Mouse (Mus musculus) heart, embryonic 15.5 days (tissue): ENCODE measurements at regions not wholly inside any gene's neighbourhood (a gene's known extent, or its start where the extent isn't known, plus 50 kb on each side); places are given as distances from the start of the nearest gene placed in this dataset.

Experiments
- ATAC-seq: fragments of 200-750 bp; cut with Nextera tagmentation; replicated peaks from 2 replicates; pipeline ENCODE4 v1.8.0; 2017; ENCODE audit warnings: low read depth, moderate TSS enrichment; ENCODE audit not compliant: insufficient number of reproducible peaks, insufficient read depth, low FRiP score
- H3K27ac ChIP-seq: fragments of 300-500 bp; sonication (generic); 2 replicates; pipeline ENCODE4 v1.5.1; 2015; ENCODE audit warnings: mild to moderate bottlenecking, inconsistent platforms
- H3K27me3 ChIP-seq: fragments of 300-500 bp; sonication (generic); 2 replicates; pipeline ENCODE4 v1.6.1; 2015; ENCODE audit warnings: inconsistent platforms
- H3K36me3 ChIP-seq: fragments of 300-500 bp; sonication (generic); 2 replicates; pipeline ENCODE4 v1.6.1; 2015; ENCODE audit warnings: mild to moderate bottlenecking, inconsistent platforms
- H3K4me1 ChIP-seq: fragments of 300-500 bp; sonication (generic); replicated peaks from 2 replicates; pipeline ENCODE4 v1.6.1; 2015; ENCODE audit warnings: inconsistent platforms
- H3K4me2 ChIP-seq: fragments of 300-500 bp; sonication (generic); 2 replicates; pipeline ENCODE4 v1.6.1; 2015; ENCODE audit warnings: inconsistent platforms, mild to moderate bottlenecking, moderate library complexity
- H3K4me3 ChIP-seq: fragments of 300-500 bp; sonication (generic); 2 replicates; pipeline ENCODE4 v1.5.1; 2015; ENCODE audit warnings: mild to moderate bottlenecking, inconsistent platforms
- H3K9ac ChIP-seq: fragments of 300-500 bp; sonication (generic); 2 replicates; pipeline ENCODE4 v1.6.1; 2015; ENCODE audit warnings: mild to moderate bottlenecking, inconsistent platforms
- H3K9me3 ChIP-seq: fragments of 300-500 bp; sonication (generic); replicated peaks from 2 replicates; pipeline ENCODE4 v1.6.1; 2016; ENCODE audit warnings: inconsistent platforms
- WGBS: fragments of 180-500 bp; shearing (Covaris S2); methylation state at CpG from one replicate; pipeline ENCODE4 v1.1.7; 2015; ENCODE audit warnings: mixed read lengths; 5-methylcytosine and 5-hydroxymethylcytosine counted together

DNA sequence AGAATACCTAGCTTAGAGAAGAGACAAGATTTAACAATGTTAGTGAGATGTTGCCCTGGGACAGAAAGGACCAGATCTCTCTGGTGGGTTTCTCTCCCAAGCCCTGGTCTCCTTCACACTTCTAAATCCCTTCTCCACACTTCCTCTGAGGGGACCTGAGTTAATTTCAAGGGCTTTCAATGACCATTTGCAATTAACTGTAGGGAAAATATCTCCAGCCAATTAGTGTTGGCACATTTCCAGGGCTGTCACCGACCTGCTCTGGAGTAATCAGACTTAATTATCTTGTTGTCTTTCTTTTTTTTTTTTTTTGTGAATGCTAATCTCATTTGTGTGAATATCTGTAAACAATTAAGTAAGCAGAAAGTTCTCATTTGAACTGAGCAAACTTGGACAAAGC, 166.3 kb upstream of the Pirt start:
- ATAC-seq: no peak
- Histone ChIP-seq H3K4me1 (no peaks in the 10 kb centered on the region), H3K36me3 (no peaks in the 10 kb centered on the region), H3K9ac (no peak overlapping the region), H3K4me3 (no peak overlapping the region), H3K4me2 (no peak overlapping the region), H3K9me3 (no peaks in the 10 kb centered on the region), H3K27me3 (no peaks in the 10 kb centered on the region), H3K27ac (no peak overlapping the region)
- 52% methylated on average over 1 of the region's 1 CpGs for WGBS

DNA sequence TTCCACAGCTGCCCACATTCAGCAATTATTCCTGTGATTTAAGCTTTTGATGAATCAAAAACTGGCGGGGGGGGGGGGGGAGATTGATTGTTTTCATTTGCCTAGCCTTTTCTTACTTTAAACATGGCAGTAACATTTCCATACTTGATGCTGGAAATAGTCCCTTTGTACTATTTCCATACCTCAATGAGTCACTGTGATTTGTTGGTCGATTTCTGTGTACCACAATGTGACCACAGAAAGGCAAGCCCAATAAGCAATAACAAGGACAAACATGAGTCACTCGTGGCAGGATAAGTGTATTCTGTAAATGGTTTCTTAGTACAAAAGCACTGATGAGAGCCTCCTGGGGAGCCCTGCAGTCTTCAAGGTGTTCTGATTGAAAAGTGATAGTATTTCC, 121.8 kb upstream of the Pirt start:
- Histone ChIP-seq H3K9ac (no peak overlapping the region), H3K4me3 (no peak overlapping the region), H3K9me3 (no peaks in the 10 kb centered on the region), H3K36me3 (no peaks in the 10 kb centered on the region), H3K4me2 (no peak overlapping the region), H3K4me1 (no peaks in the 10 kb centered on the region), H3K27me3 (no peaks in the 10 kb centered on the region), H3K27ac (no peak overlapping the region)
- ATAC-seq: no peak
- 47% methylated on average over 3 of the region's 3 CpGs for WGBS

GRCm38 (mm10) chr11:66806887-66807286, 104.9 kb upstream of the Pirt start:
- H3K27ac ChIP-seq: no peak overlapping the region
- no peak for ATAC-seq
- H3K4me1 ChIP-seq: no peaks in the 10 kb centered on the region
- no peaks in the 10 kb centered on the region for H3K27me3 ChIP-seq
- H3K9me3 ChIP-seq: no peaks in the 10 kb centered on the region
- H3K36me3 ChIP-seq: no peaks in the 10 kb centered on the region
- H3K4me3 ChIP-seq: no peak overlapping the region
- WGBS: 84% methylated on average over 5 of the region's 5 CpGs
- no peak overlapping the region for H3K4me2 ChIP-seq
- H3K9ac ChIP-seq: no peak overlapping the region

- ATAC-seq: 0 out of 2 replicates have a peak, but pooled peaks have one; percentile 50
- no peak overlapping the region for H3K4me3 ChIP-seq
- H3K4me2 ChIP-seq: no peak overlapping the region
- no peak overlapping the region for H3K27ac ChIP-seq
- H3K27me3 ChIP-seq: no peaks in the 10 kb centered on the region
- 36% methylated on average over 5 of the region's 5 CpGs for WGBS
- no peaks in the 10 kb centered on the region for H3K36me3 ChIP-seq
- no peaks in the 10 kb centered on the region for H3K9me3 ChIP-seq
- H3K4me1 ChIP-seq: peaks cover 12% of the 10 kb centered on the region
- no peak overlapping the region for H3K9ac ChIP-seq
These were observed 98.5 kb upstream of the Pirt start for GRCm38 (mm10) chr11:66813310-66813709.

GRCm38 (mm10) chr11:66813731-66814130, 98.0 kb upstream of the Pirt start:
- no peaks in the 10 kb centered on the region for H3K27me3 ChIP-seq
- H3K9ac ChIP-seq: no peak overlapping the region
- H3K4me3 ChIP-seq: no peak overlapping the region
- 22% methylated on average over 4 of the region's 4 CpGs for WGBS
- no peak overlapping the region for H3K4me2 ChIP-seq
- no peaks in the 10 kb centered on the region for H3K36me3 ChIP-seq
- H3K4me1 ChIP-seq: peaks cover 12% of the 10 kb centered on the region
- H3K9me3 ChIP-seq: no peaks in the 10 kb centered on the region
- 0 out of 2 replicates have a peak, but pooled peaks have one; percentile 27 for ATAC-seq
- peak overlapping the region; percentile 54; the same call in 1 of the 2 replicates for H3K27ac ChIP-seq

- Histone ChIP-seq H3K4me1 (0 out of 2 replicates have a peak, but pooled peaks cover 2% of the 10 kb centered on the region), H3K9ac (no peak overlapping the region), H3K9me3 (no peaks in the 10 kb centered on the region), H3K36me3 (no peaks in the 10 kb centered on the region), H3K27ac (no peak overlapping the region), H3K27me3 (no peaks in the 10 kb centered on the region), H3K4me3 (no peak overlapping the region), H3K4me2 (no peak overlapping the region)
- no peak for ATAC-seq
- WGBS: 77% methylated on average over 5 of the region's 5 CpGs
These were observed 75.9 kb upstream of the Pirt start for GRCm38 (mm10) chr11:66835864-66836263.

DNA sequence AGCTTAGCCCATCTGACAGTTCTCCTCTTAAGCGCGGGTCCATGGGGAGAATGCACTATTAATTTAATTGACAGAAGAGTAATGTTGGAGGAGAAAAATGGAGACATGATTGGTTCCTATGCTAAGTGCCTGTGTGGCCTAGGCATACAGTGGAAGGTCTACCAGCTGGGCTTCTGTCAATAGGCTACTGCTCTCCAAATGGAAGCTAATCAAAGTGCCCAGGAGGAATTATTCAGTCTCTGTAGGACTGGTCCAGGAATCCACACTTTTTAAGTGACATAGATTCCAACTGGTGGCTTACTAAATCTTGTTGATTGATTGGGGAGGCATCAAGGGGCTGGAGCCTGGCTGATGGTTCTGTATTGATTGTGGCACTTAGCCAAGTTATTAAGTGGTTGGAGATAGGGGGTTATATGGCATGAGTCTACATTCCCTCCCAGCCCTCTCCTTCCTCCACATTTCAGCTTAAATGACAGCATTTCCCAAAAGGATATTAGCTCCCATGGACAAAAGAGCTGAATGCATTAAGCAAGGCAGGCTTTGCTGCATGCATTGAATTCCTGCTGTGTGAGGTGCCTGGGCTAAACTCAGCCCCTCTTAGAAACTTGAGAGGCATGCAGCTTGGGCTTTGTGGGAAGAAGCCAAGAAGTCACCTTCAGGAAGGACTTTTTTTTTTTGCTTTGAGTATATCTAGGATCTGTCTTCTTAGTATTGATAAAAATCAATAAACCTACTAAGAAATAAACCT, 75.0 kb upstream of the Pirt start:
- H3K4me1 ChIP-seq: 0 out of 2 replicates have a peak, but pooled peaks cover 2% of the 10 kb centered on the region
- no peak overlapping the region for H3K4me2 ChIP-seq
- H3K27ac ChIP-seq: no peak overlapping the region
- no peak overlapping the region for H3K9ac ChIP-seq
- no peak for ATAC-seq
- no peaks in the 10 kb centered on the region for H3K9me3 ChIP-seq
- no peaks in the 10 kb centered on the region for H3K27me3 ChIP-seq
- H3K4me3 ChIP-seq: no peak overlapping the region
- H3K36me3 ChIP-seq: no peaks in the 10 kb centered on the region
- 80% methylated on average over 2 of the region's 2 CpGs for WGBS

GRCm38 (mm10) chr11:66845238-66845637, 66.5 kb upstream of the Pirt start:
- Histone ChIP-seq H3K4me2 (no peak overlapping the region), H3K9me3 (no peaks in the 10 kb centered on the region), H3K9ac (no peak overlapping the region), H3K27me3 (no peaks in the 10 kb centered on the region), H3K4me3 (no peak overlapping the region), H3K4me1 (no peaks in the 10 kb centered on the region), H3K27ac (no peak overlapping the region), H3K36me3 (no peaks in the 10 kb centered on the region)
- ATAC-seq: no peak

DNA sequence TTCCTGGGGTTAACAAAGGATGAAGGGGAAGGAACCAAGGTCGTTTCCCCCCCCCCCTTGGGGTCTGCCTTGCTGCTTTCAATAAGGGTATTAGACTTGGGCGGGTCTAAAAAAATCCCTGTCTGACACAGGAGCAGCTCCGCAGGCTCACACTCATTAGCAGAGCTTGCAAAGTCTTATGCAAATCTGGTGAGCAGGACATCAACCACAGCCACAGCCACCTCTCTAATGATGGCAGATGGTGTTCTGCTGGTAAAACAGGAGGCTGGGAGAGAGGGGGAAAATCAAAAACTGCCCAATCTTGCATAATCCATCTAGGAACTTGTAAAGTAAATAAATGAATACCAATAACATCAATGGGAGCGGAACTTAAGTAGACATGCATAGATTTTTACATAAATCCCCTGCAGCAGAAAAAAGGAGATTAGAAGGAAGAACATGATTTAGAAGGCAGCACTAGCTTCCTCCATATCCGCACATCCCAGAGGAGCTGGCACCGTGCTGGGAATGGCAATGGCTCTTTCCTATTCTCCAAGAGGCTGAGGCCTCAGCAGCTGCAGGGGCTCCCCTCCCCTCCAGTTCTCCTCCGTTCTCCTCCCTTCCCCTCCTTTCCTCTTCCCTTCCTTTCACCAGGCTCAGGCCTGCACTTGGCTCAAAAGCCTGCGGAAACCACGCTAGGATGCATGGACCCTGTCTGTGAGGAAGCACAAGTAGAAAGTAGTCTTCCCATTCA, 65.6 kb upstream of the Pirt start:
- Histone ChIP-seq H3K4me1 (no peaks in the 10 kb centered on the region), H3K9me3 (no peaks in the 10 kb centered on the region), H3K36me3 (no peaks in the 10 kb centered on the region), H3K27ac (no peak overlapping the region), H3K4me3 (no peak overlapping the region), H3K4me2 (no peak overlapping the region), H3K27me3 (no peaks in the 10 kb centered on the region), H3K9ac (no peak overlapping the region)
- WGBS: 47% methylated on average over 9 of the region's 9 CpGs
- ATAC-seq: no peak
